Mouse (Mus musculus): ENCODE data around the gene Gm5294. TPM values are rescaled to one million over a fixed set of nuclear protein-coding genes. Genes with fewer than 3 reads are reported as not detected.

Gene Gm5294
- polyA plus RNA-seq, 1 experiment from 2014 or later, result not detected

- WGBS, result 89% methylated on average over 3 of the region's 3 CpGs
- Histone ChIP-seq H3K36me3 (ENCODE audit: control insufficient read depth, insufficient read depth, low read length) (no peaks in the 10 kb centered on the region), H3K27ac (replicated peaks; ENCODE audit: low read depth, low read length) (no peak overlapping the region), H3K4me1 (ENCODE audit: control insufficient read depth, insufficient read depth, low read length) (0 out of 2 replicates have a peak, but pooled peaks cover 2% of the 10 kb centered on the region), H3K4me3 (replicated peaks; ENCODE audit: low read depth, low read length) (no peak overlapping the region), H3K27me3 (ENCODE audit: control insufficient read depth, insufficient read depth, low read length) (no peaks in the 10 kb centered on the region), H3K9me3 (ENCODE audit: control insufficient read depth, low read length) (no peaks in the 10 kb centered on the region), H3K4me2 (ENCODE audit: low read length) (no peak overlapping the region), H3K9ac (replicated peaks; ENCODE audit: low read length) (no peak overlapping the region)
- DNase-seq, result no peak
- ATAC-seq (ENCODE audit: low FRiP score, low TSS enrichment), result no peak
These were observed 15.0 kb downstream of the Gm5294 start for GRCm38 (mm10) chr5:138834910-138835309.

GRCm38 (mm10) chr5:138840981-138841380 lies 21.1 kb downstream of the Gm5294 start:
- Histone ChIP-seq H3K27ac (replicated peaks; ENCODE audit: low read depth, low read length) (no peak overlapping the region), H3K9ac (replicated peaks; ENCODE audit: low read length) (no peak overlapping the region), H3K4me1 (ENCODE audit: control insufficient read depth, insufficient read depth, low read length) (no peaks in the 10 kb centered on the region), H3K9me3 (ENCODE audit: control insufficient read depth, low read length) (no peaks in the 10 kb centered on the region), H3K27me3 (ENCODE audit: control insufficient read depth, insufficient read depth, low read length) (no peaks in the 10 kb centered on the region), H3K36me3 (ENCODE audit: control insufficient read depth, insufficient read depth, low read length) (no peaks in the 10 kb centered on the region), H3K4me3 (replicated peaks; ENCODE audit: low read depth, low read length) (no peak overlapping the region), H3K4me2 (ENCODE audit: low read length) (no peak overlapping the region)
- no peak for ATAC-seq (ENCODE audit: low FRiP score, low TSS enrichment)
- no peak for DNase-seq
- 94% methylated on average over 4 of the region's 4 CpGs for WGBS

- no peak overlapping the region for H3K4me3 ChIP-seq (replicated peaks; ENCODE audit: low read depth, low read length)
- DNase-seq, result no peak
- no peaks in the 10 kb centered on the region for H3K27me3 ChIP-seq (ENCODE audit: control insufficient read depth, insufficient read depth, low read length)
- H3K9ac ChIP-seq (replicated peaks; ENCODE audit: low read length), result no peak overlapping the region
- no peaks in the 10 kb centered on the region for H3K4me1 ChIP-seq (ENCODE audit: control insufficient read depth, insufficient read depth, low read length)
- 76% methylated on average over 9 of the region's 9 CpGs for WGBS
- no peaks in the 10 kb centered on the region for H3K9me3 ChIP-seq (ENCODE audit: control insufficient read depth, low read length)
- ATAC-seq (ENCODE audit: low FRiP score, low TSS enrichment), result no peak
- no peaks in the 10 kb centered on the region for H3K36me3 ChIP-seq (ENCODE audit: control insufficient read depth, insufficient read depth, low read length)
- no peak overlapping the region for H3K27ac ChIP-seq (replicated peaks; ENCODE audit: low read depth, low read length)
- no peak overlapping the region for H3K4me2 ChIP-seq (ENCODE audit: low read length)
These were observed 23.4 kb downstream of the Gm5294 start for GRCm38 (mm10) chr5:138843168-138843824.

- no peak for ATAC-seq (ENCODE audit: low FRiP score, low TSS enrichment)
- no peak overlapping the region for H3K9ac ChIP-seq (replicated peaks; ENCODE audit: low read length)
- no peaks in the 10 kb centered on the region for H3K9me3 ChIP-seq (ENCODE audit: control insufficient read depth, low read length)
- WGBS, result 83% methylated on average over 4 of the region's 4 CpGs
- H3K27ac ChIP-seq (replicated peaks; ENCODE audit: low read depth, low read length), result no peak overlapping the region
- H3K27me3 ChIP-seq (ENCODE audit: control insufficient read depth, insufficient read depth, low read length), result no peaks in the 10 kb centered on the region
- H3K4me1 ChIP-seq (ENCODE audit: control insufficient read depth, insufficient read depth, low read length), result no peaks in the 10 kb centered on the region
- DNase-seq, result no peak
- H3K36me3 ChIP-seq (ENCODE audit: control insufficient read depth, insufficient read depth, low read length), result no peaks in the 10 kb centered on the region
- no peak overlapping the region for H3K4me3 ChIP-seq (replicated peaks; ENCODE audit: low read depth, low read length)
- H3K4me2 ChIP-seq (ENCODE audit: low read length), result no peak overlapping the region
These were observed 26.6 kb downstream of the Gm5294 start for GRCm38 (mm10) chr5:138846506-138846905.

- Histone ChIP-seq H3K4me2 (ENCODE audit: low read length) (peak overlapping the region; percentile 35), H3K27me3 (ENCODE audit: control insufficient read depth, insufficient read depth, low read length) (no peaks in the 10 kb centered on the region), H3K9ac (replicated peaks; ENCODE audit: low read length) (no peak overlapping the region), H3K36me3 (ENCODE audit: control insufficient read depth, insufficient read depth, low read length) (no peaks in the 10 kb centered on the region), H3K9me3 (ENCODE audit: control insufficient read depth, low read length) (no peaks in the 10 kb centered on the region), H3K4me1 (ENCODE audit: control insufficient read depth, insufficient read depth, low read length) (no peaks in the 10 kb centered on the region), H3K4me3 (replicated peaks; ENCODE audit: low read depth, low read length) (no peak overlapping the region), H3K27ac (replicated peaks; ENCODE audit: low read depth, low read length) (no peak overlapping the region)
- DNase-seq, result peak; percentile 94
- peak; percentile 63; the same call in 1 of the 2 replicates for ATAC-seq (ENCODE audit: low FRiP score, low TSS enrichment)
- 3% methylated on average over 7 of the region's 7 CpGs for WGBS
These were observed 28.2 kb downstream of the Gm5294 start for GRCm38 (mm10) chr5:138848102-138848501.

GRCm38 (mm10) chr5:138849682-138850461 lies 30.0 kb downstream of the Gm5294 start:
- no peak overlapping the region for H3K4me2 ChIP-seq (ENCODE audit: low read length)
- H3K27ac ChIP-seq (replicated peaks; ENCODE audit: low read depth, low read length), result no peak overlapping the region
- no peaks in the 10 kb centered on the region for H3K9me3 ChIP-seq (ENCODE audit: control insufficient read depth, low read length)
- 83% methylated on average over 23 of the region's 23 CpGs for WGBS
- H3K9ac ChIP-seq (replicated peaks; ENCODE audit: low read length), result no peak overlapping the region
- ATAC-seq (ENCODE audit: low FRiP score, low TSS enrichment) (no peak), DNase-seq (no peak)
- H3K4me3 ChIP-seq (replicated peaks; ENCODE audit: low read depth, low read length), result no peak overlapping the region
- H3K27me3 ChIP-seq (ENCODE audit: control insufficient read depth, insufficient read depth, low read length), result no peaks in the 10 kb centered on the region
- H3K4me1 ChIP-seq (ENCODE audit: control insufficient read depth, insufficient read depth, low read length), result no peaks in the 10 kb centered on the region
- no peaks in the 10 kb centered on the region for H3K36me3 ChIP-seq (ENCODE audit: control insufficient read depth, insufficient read depth, low read length)

- Histone ChIP-seq H3K4me3 (replicated peaks; ENCODE audit: low read depth, low read length) (no peak overlapping the region), H3K9ac (replicated peaks; ENCODE audit: low read length) (no peak overlapping the region), H3K27ac (replicated peaks; ENCODE audit: low read depth, low read length) (no peak overlapping the region), H3K4me1 (ENCODE audit: control insufficient read depth, insufficient read depth, low read length) (no peaks in the 10 kb centered on the region), H3K27me3 (ENCODE audit: control insufficient read depth, insufficient read depth, low read length) (no peaks in the 10 kb centered on the region), H3K4me2 (ENCODE audit: low read length) (no peak overlapping the region), H3K36me3 (ENCODE audit: control insufficient read depth, insufficient read depth, low read length) (no peaks in the 10 kb centered on the region), H3K9me3 (ENCODE audit: control insufficient read depth, low read length) (no peaks in the 10 kb centered on the region)
- ATAC-seq (ENCODE audit: low FRiP score, low TSS enrichment) (no peak), DNase-seq (no peak)
- 83% methylated on average over 5 of the region's 5 CpGs for WGBS
These were observed 30.6 kb downstream of the Gm5294 start for GRCm38 (mm10) chr5:138850462-138850844.

GRCm38 (mm10) chr5:138851296-138851780 lies 31.5 kb downstream of the Gm5294 start:
- DNase-seq (no peak), ATAC-seq (ENCODE audit: low FRiP score, low TSS enrichment) (no peak)
- Histone ChIP-seq H3K9ac (replicated peaks; ENCODE audit: low read length) (no peak overlapping the region), H3K27me3 (ENCODE audit: control insufficient read depth, insufficient read depth, low read length) (no peaks in the 10 kb centered on the region), H3K4me3 (replicated peaks; ENCODE audit: low read depth, low read length) (no peak overlapping the region), H3K9me3 (ENCODE audit: control insufficient read depth, low read length) (no peaks in the 10 kb centered on the region), H3K36me3 (ENCODE audit: control insufficient read depth, insufficient read depth, low read length) (no peaks in the 10 kb centered on the region), H3K4me2 (ENCODE audit: low read length) (no peak overlapping the region), H3K27ac (replicated peaks; ENCODE audit: low read depth, low read length) (no peak overlapping the region), H3K4me1 (ENCODE audit: control insufficient read depth, insufficient read depth, low read length) (no peaks in the 10 kb centered on the region)
- 93% methylated on average over 5 of the region's 5 CpGs for WGBS

- Histone ChIP-seq H3K4me3 (replicated peaks; ENCODE audit: low read depth, low read length) (no peak overlapping the region), H3K4me1 (ENCODE audit: control insufficient read depth, insufficient read depth, low read length) (no peaks in the 10 kb centered on the region), H3K27ac (replicated peaks; ENCODE audit: low read depth, low read length) (no peak overlapping the region), H3K4me2 (ENCODE audit: low read length) (no peak overlapping the region), H3K9me3 (ENCODE audit: control insufficient read depth, low read length) (no peaks in the 10 kb centered on the region), H3K27me3 (ENCODE audit: control insufficient read depth, insufficient read depth, low read length) (no peaks in the 10 kb centered on the region), H3K36me3 (ENCODE audit: control insufficient read depth, insufficient read depth, low read length) (no peaks in the 10 kb centered on the region), H3K9ac (replicated peaks; ENCODE audit: low read length) (no peak overlapping the region)
- ATAC-seq (ENCODE audit: low FRiP score, low TSS enrichment) (no peak), DNase-seq (no peak)
- 67% methylated on average over 4 of the region's 4 CpGs for WGBS
These were observed 32.3 kb downstream of the Gm5294 start for GRCm38 (mm10) chr5:138852151-138852550.
